Mouse (Mus musculus) forebrain, embryonic 13.5 days (tissue): ENCODE results near the gene Fap. TPM values are rescaled to one million over a fixed set of nuclear protein-coding genes. Genes with fewer than 3 reads are reported as not detected.

Experiments
- ATAC-seq: fragments of 200-750 bp; cut with Nextera tagmentation; 2 replicates; pipeline ENCODE4 v1.8.0; 2017
- H3K27ac ChIP-seq: fragments of 300-500 bp; sonication (generic); 2 replicates; pipeline ENCODE4 v1.5.1; 2015; ENCODE audit warnings: inconsistent platforms, mild to moderate bottlenecking, moderate library complexity
- H3K27me3 ChIP-seq: fragments of 300-500 bp; sonication (generic); 2 replicates; pipeline ENCODE4 v1.6.1; 2015; ENCODE audit warnings: mild to moderate bottlenecking, inconsistent platforms
- H3K36me3 ChIP-seq: fragments of 300-500 bp; sonication (generic); 2 replicates; pipeline ENCODE4 v1.6.1; 2015; ENCODE audit warnings: mild to moderate bottlenecking, inconsistent platforms; ENCODE audit not compliant: poor library complexity, severe bottlenecking
- H3K4me1 ChIP-seq: fragments of 300-500 bp; sonication (generic); 2 replicates; pipeline ENCODE4 v1.6.1; 2015; ENCODE audit warnings: inconsistent platforms
- H3K4me2 ChIP-seq: fragments of 300-500 bp; sonication (generic); 2 replicates; pipeline ENCODE4 v1.6.1; 2015; ENCODE audit warnings: inconsistent platforms, mild to moderate bottlenecking, moderate library complexity
- H3K4me3 ChIP-seq: fragments of 300-500 bp; sonication (generic); 2 replicates; pipeline ENCODE4 v1.5.1; 2015; ENCODE audit warnings: mild to moderate bottlenecking, inconsistent platforms
- H3K9ac ChIP-seq: fragments of 300-500 bp; sonication (generic); 2 replicates; pipeline ENCODE4 v1.6.1; 2015; ENCODE audit warnings: mild to moderate bottlenecking, inconsistent platforms
- H3K9me3 ChIP-seq: fragments of 300-500 bp; sonication (generic); replicated peaks from 2 replicates; pipeline ENCODE4 v1.6.1; 2016; ENCODE audit warnings: inconsistent platforms
- WGBS: fragments of 180-500 bp; shearing (Covaris S2); methylation state at CpG from one replicate; pipeline ENCODE4 v1.1.7; 2015; 5-methylcytosine and 5-hydroxymethylcytosine counted together
- polyA plus RNA-seq: library from polyadenylated mRNA; unstranded; fragments of >200 nt; fragmentation: Nextera tagmentation; extraction: Ambion mirVana; gene quantifications from 2 replicates; pipeline ENCODE4 v1.2.1, GENCODE M21; 2015

The Fap gene
- polyA plus RNA-seq, 1 experiment from 2014 or later: 0.32 TPM

DNA sequence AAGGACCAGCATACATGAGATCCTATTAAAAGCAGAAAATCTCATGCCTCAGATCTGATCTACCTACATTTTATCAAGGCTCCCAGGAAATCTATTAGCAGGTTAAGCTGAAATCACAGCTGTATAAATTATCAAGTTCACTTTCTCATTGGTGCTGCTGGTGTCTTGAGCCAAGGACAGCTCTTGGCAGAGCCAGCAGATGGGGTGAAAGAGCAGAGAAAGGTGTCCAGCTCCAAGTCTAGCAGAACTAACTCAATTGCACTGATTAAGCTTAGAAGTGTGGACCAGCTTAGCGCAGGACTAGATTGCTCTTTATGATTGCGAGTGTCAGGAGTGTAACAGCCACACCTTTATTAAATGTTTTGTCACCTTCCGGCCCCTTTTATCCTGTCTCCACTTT lies 89.0 kb downstream of the Fap start:
- H3K27me3 ChIP-seq: no peaks in the 10 kb centered on the region
- no peak overlapping the region for H3K4me3 ChIP-seq
- no peak overlapping the region for H3K9ac ChIP-seq
- H3K9me3 ChIP-seq: no peaks in the 10 kb centered on the region
- 0 out of 2 replicates have a peak, but pooled peaks cover 3% of the 10 kb centered on the region for H3K4me1 ChIP-seq
- no peak for ATAC-seq
- H3K27ac ChIP-seq: no peak overlapping the region
- no peak overlapping the region for H3K4me2 ChIP-seq
- no peaks in the 10 kb centered on the region for H3K36me3 ChIP-seq
- 83% methylated on average over 3 of the region's 3 CpGs for WGBS

DNA sequence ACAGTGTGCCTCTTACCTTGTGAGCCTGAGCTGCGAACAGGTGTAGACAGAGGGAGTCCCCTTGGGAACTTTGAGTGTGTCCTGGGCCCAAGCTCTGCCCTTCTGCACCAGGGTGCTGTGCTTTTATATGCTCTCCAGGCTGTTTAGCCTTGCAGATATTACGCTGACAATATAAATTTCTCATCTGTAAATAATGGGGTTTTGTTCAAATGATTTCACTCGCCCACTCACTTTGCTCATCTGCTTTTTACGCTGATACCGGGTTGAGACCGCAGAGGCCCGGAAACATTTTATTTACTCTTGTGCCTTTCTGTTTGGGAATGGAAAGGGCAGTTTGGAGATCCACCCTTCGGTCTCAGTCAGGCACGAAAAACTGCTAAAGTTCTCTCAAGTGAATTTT lies 90.3 kb downstream of the Fap start, which contains the start of gene Gcg:
Gene Gcg (minus strand): TSS at position 101 of the 400 bp plus-strand sequence.
- Histone ChIP-seq H3K4me2 (no peak within 1 kb of the TSS), H3K9me3 (no peaks in the 10 kb centered on the region), H3K9ac (no peak within 1 kb of the TSS), H3K27me3 (no peaks in the 10 kb centered on the region), H3K36me3 (no peaks in the 10 kb centered on the region), H3K4me1 (0 out of 2 replicates have a peak, but pooled peaks cover 3% of the 10 kb centered on the region), H3K4me3 (no peak within 1 kb of the TSS), H3K27ac (no peak within 1 kb of the TSS)
- ATAC-seq: no peak
- 91% methylated on average over 9 of the region's 9 CpGs for WGBS

DNA sequence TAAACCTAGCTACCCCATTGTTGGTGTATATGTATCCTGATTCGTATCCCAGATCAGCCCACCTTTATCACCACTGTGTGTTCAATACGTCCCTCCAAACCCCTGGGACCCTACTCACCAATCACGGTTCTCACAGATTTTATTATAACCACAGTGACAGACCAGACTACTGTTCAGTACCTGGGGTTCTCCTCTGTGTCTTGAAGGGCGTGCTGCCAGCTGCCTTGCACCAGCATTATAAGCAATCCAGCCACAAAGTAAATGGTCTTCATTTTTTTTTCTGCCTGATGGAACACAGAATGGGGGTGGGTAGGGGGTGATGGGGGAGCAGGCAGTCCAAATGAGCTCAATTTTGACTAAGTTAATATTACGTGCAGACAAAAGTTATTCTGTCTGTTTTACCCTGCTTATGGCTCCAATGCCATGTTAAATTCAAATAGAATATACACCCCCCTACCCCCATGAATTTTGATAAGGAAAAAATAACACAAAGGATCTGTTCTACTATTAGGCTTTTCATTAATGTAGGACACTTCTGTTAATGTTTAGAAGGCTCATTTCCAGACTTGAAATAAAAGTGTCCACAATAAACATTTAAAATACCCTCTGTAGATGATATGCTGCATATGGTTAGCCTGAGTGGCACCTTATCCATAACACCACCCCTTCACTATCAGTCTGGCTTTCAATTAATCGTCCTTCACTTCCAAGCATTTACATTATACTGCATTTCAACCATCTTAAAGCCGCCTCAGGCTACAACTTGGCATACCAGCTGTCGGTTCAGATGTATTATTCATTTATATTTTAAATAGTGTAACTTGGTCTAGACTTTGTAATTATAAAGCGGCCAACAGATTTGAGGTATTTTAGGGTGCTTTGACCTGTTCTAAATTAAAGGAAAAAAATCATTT lies 93.3 kb downstream of the Fap start:
- no peak overlapping the region for H3K9ac ChIP-seq
- H3K27me3 ChIP-seq: no peaks in the 10 kb centered on the region
- no peaks in the 10 kb centered on the region for H3K9me3 ChIP-seq
- no peak overlapping the region for H3K4me2 ChIP-seq
- H3K4me1 ChIP-seq: 0 out of 2 replicates have a peak, but pooled peaks cover 3% of the 10 kb centered on the region
- ATAC-seq: peak; percentile 87
- H3K36me3 ChIP-seq: no peaks in the 10 kb centered on the region
- H3K27ac ChIP-seq: peak overlapping the region; percentile 57
- WGBS: 67% methylated on average over 9 of the region's 9 CpGs
- no peak overlapping the region for H3K4me3 ChIP-seq

DNA sequence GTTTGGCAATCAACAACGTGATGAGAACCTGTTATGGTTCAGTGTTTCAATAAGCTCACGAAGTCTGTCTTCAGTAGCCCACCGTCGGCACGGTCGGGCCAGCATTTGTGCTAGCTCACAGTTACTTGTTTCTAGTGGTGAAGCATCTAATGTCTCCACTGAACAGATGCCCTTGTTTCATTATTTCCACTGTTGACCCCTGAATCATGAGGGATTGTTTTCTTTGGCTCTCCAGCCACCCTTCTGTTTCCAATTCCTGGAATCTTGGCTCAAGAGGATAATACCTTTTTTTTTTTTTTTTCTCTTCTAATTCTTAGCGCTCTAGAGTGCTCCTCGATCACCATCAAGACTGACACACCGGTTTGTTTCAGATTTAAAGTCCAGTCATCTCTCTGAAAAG lies 104.3 kb downstream of the Fap start:
- no peaks in the 10 kb centered on the region for H3K4me1 ChIP-seq
- no peak overlapping the region for H3K4me2 ChIP-seq
- no peaks in the 10 kb centered on the region for H3K9me3 ChIP-seq
- H3K9ac ChIP-seq: no peak overlapping the region
- no peaks in the 10 kb centered on the region for H3K27me3 ChIP-seq
- no peaks in the 10 kb centered on the region for H3K36me3 ChIP-seq
- ATAC-seq: no peak
- 79% methylated on average over 9 of the region's 9 CpGs for WGBS
- no peak overlapping the region for H3K27ac ChIP-seq
- H3K4me3 ChIP-seq: no peak overlapping the region

DNA sequence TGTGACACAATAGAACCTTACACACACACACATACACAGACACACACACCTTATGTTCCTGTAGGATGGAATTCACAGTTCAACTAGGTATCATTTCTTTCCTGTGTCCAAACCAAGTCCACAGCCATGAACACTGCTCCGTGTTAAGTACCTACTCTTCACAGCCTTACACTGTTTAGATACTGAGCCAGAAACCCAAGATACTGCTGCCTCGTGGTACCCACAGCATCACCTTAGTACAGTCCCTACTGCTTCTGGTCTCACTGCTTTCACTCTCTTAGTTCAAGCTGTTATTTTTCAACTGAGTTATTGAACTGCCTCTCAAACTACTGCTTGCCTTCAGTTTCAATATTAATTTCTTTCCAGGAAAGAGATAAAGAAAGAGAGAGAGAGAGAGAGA lies 110.6 kb downstream of the Fap start:
- WGBS: 85% methylated on average over 2 of the region's 2 CpGs
- H3K4me1 ChIP-seq: peaks cover 13% of the 10 kb centered on the region
- ATAC-seq: no peak

DNA sequence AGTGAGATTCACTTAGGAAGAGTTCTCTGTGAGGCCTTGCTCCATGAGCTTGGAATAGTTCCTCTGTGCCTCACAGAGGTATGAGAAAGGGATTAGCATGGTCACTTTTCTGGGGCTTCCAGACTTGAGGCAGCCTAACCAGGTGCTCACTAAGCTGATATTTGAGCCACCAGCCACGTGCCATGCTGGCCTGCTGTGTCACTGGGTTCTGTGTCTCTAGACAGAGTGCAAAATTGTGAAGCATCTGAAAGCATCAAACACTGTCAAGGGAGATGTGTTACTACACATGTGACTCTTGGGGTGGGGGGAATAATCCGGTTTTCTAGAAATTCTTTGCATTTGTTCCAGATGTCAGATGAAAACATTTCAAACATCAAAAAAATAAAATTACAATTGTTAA lies 111.7 kb downstream of the Fap start:
- Histone ChIP-seq H3K27me3 (no peaks in the 10 kb centered on the region), H3K4me3 (no peak overlapping the region), H3K36me3 (no peaks in the 10 kb centered on the region), H3K27ac (no peak overlapping the region), H3K4me1 (peaks cover 13% of the 10 kb centered on the region), H3K9ac (no peak overlapping the region), H3K9me3 (no peaks in the 10 kb centered on the region), H3K4me2 (no peak overlapping the region)
- no peak for ATAC-seq
- WGBS: 82% methylated on average over 2 of the region's 2 CpGs

More for the DNA sequence above, 110.6 kb downstream of the Fap start:
- Histone ChIP-seq H3K9ac (no peak overlapping the region), H3K4me3 (no peak overlapping the region), H3K27me3 (no peaks in the 10 kb centered on the region), H3K9me3 (no peaks in the 10 kb centered on the region), H3K27ac (no peak overlapping the region), H3K36me3 (no peaks in the 10 kb centered on the region), H3K4me2 (no peak overlapping the region)

DNA sequence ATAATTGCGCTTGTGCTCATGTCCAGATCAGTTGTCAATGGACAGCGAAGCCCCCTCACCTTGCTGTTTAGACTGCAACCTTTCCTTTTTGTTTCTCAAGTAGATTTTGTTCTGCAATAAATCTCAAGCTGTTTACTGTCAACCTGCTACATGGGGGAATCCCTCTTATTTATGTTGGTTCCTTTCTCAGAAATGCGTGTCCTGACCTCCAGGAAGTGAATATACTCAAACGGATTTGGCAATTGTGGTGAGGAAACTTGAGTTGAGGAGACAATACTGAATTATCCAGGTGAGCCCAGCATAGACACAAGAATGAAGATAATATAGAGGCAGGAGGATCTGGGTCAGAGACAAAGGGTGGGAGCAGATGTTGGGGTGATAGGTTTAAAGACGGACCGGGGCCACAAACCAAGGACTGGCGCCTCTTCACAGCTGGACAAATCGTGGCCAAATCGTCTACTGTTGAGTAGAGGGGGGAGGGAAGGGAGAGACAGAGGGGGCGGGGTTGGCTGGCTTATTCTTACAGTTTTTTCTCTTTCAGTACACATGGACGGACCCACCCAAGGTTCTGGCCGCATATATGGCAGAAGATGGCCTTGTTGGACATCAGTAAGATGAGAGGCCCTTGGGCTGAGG lies 112.9 kb downstream of the Fap start:
- Histone ChIP-seq H3K4me3 (no peak overlapping the region), H3K4me2 (no peak overlapping the region), H3K9ac (no peak overlapping the region), H3K27me3 (no peaks in the 10 kb centered on the region), H3K4me1 (peaks cover 13% of the 10 kb centered on the region), H3K27ac (no peak overlapping the region), H3K36me3 (no peaks in the 10 kb centered on the region), H3K9me3 (no peaks in the 10 kb centered on the region)
- no peak for ATAC-seq
- WGBS: 86% methylated on average over 12 of the region's 12 CpGs

DNA sequence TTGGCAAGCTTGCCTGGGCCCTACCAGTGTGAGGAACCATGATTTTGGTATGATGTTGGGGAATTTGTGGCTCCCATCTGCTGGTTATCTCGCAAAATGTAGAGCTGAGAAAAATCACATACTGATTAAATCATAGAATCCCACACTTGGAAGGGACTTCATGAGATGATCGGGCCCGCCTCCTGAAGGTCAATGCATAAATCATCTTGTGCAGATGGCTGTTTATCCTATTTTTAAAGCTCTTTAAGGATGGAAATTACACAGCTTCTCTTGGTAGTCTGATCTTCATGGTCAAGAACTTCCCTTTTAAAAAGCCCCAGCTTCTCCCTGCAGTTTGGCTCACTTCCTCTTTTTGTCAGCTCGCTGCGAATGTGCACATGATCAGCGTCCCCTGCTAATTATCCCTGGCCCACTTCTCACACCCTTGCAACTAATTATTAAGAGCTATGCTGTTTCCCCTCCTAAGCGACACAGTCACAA lies 113.6 kb downstream of the Fap start:
- peak overlapping the region; percentile 57 for H3K27ac ChIP-seq
- peaks cover 13% of the 10 kb centered on the region for H3K4me1 ChIP-seq
- peak; percentile 57; the same call in 1 of the 2 replicates for ATAC-seq
- no peaks in the 10 kb centered on the region for H3K36me3 ChIP-seq
- no peak overlapping the region for H3K9ac ChIP-seq
- no peak overlapping the region for H3K4me2 ChIP-seq
- no peak overlapping the region for H3K4me3 ChIP-seq
- no peaks in the 10 kb centered on the region for H3K9me3 ChIP-seq
- 58% methylated on average over 7 of the region's 7 CpGs for WGBS
- H3K27me3 ChIP-seq: no peaks in the 10 kb centered on the region

DNA sequence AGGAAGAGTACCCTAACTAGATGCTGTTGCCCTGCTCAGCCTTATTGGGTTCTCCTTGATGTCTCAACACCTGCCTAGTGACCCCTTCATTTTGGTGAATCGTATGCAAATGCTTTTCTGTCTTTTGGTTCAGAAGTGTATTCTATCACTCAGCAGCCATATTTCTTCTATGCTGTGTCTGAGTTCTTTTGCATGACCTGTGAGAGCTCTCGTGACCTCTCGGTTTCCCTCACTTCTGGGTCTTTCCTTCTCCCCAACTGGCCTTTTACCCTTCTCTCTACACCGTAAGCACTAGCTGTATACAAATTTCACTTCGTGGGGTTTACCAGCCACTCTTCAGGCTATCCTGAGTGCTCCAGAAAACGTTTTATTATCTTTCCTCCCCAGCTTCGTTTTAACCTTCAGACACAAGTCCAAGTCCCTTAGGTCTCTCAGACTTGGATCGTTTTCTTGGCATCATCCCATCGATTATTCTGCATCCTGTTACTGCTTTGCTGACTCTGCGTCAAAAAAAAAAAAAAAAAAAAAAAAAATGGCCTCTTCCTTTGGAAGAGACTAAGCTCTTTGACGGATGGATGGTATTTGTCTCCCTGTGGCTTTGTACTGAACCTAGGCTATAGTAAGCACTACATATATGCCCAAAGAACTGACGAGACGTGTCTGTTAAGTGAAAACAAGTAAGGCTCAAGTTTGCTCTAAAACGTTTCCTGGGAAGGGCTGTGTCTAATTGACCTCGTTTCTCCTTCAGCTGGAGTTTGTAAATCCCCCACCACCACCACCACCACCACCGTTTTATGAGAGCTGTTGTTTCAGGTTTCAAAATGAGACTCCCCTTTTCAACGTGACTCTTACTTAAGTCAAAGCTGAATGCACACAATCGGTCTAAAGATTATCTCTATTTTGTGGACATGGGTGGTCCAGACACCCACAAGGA lies 114.4 kb downstream of the Fap start:
- no peaks in the 10 kb centered on the region for H3K36me3 ChIP-seq
- H3K4me1 ChIP-seq: peaks cover 13% of the 10 kb centered on the region
- H3K9ac ChIP-seq: no peak overlapping the region
- H3K9me3 ChIP-seq: no peaks in the 10 kb centered on the region
- H3K4me2 ChIP-seq: no peak overlapping the region
- no peak for ATAC-seq
- peak overlapping the region; percentile 57; the same call in 1 of the 2 replicates for H3K27ac ChIP-seq
- no peaks in the 10 kb centered on the region for H3K27me3 ChIP-seq
- 70% methylated on average over 18 of the region's 18 CpGs for WGBS
- H3K4me3 ChIP-seq: no peak overlapping the region

DNA sequence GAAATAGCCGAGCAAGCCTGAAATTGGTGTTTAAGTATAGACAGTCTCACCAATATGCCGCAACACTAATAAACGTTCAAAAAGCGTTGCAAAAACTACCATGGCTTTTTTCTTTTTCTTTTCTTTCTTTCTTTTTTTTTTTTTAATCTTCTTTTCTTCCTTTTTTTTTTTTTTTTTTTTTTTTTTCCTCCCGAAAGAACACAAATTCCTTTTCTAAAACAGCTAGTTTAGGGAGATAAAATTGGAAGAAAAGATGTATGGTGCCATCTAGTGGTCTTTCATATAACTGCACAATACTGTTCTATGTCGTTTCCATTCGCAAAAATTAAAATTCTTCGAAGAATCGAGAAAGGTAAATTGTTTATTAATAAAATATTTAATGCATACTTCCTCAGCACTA lies 115.8 kb downstream of the Fap start:
- no peak for ATAC-seq
- WGBS: 36% methylated on average over 9 of the region's 9 CpGs
- no peak overlapping the region for H3K27ac ChIP-seq

DNA sequence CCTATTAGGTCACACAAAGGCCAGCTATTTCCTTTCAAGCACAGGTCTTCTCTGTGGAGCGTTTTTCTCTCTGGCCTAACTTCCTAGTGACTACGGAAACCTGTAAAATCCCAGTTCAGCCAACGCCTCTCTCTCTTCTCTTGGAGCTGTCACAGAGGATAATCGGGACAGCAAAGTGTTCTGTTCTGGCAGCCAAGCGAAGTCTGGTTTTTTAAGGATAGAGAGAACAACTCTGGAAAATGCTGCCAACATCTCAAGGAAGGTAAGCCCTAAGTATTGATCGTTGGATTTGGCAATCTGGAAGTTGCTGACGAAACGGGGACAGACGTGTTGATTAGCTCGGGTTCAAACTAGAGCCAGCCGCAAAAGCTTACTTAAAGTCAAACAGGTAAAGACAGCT lies 118.9 kb downstream of the Fap start:
- Histone ChIP-seq H3K4me1 (0 out of 2 replicates have a peak, but pooled peaks cover 4% of the 10 kb centered on the region), H3K4me2 (no peak overlapping the region)
- 83% methylated on average over 11 of the region's 11 CpGs for WGBS

More for the DNA sequence above, 115.8 kb downstream of the Fap start:
- Histone ChIP-seq H3K36me3 (no peaks in the 10 kb centered on the region), H3K9ac (no peak overlapping the region), H3K4me2 (no peak overlapping the region), H3K27me3 (no peaks in the 10 kb centered on the region), H3K4me1 (peaks cover 13% of the 10 kb centered on the region), H3K4me3 (no peak overlapping the region), H3K9me3 (no peaks in the 10 kb centered on the region)

More for the DNA sequence above, 118.9 kb downstream of the Fap start:
- Histone ChIP-seq H3K9ac (no peak overlapping the region), H3K27me3 (no peaks in the 10 kb centered on the region), H3K27ac (no peak overlapping the region), H3K4me3 (no peak overlapping the region), H3K36me3 (no peaks in the 10 kb centered on the region), H3K9me3 (no peaks in the 10 kb centered on the region)
- ATAC-seq: no peak
